Mouse (Mus musculus) heart, embryonic 14.5 days (tissue): ENCODE measurements around the gene Cbll1. TPM values are rescaled to one million over a fixed set of nuclear protein-coding genes. Genes with fewer than 3 reads are reported as not detected.

Experiments
- ATAC-seq: fragments of 200-750 bp; cut with Nextera tagmentation; 2 replicates; pipeline ENCODE4 v1.8.0; 2017; ENCODE audit warnings: low read depth, moderate TSS enrichment; ENCODE audit not compliant: insufficient number of reproducible peaks, insufficient read depth, low FRiP score
- H3K27ac ChIP-seq, 2 experiments: fragments of 200-500 bp in 1 of 2; fragments of 300-500 bp in 1 of 2; sonication (generic) in 1 of 2; replicated peaks in 1 of 2; 2 replicates each; pipeline ENCODE4 v1.5.1; 2012 to 2014; ENCODE audit warnings: low read depth in 2 of 2, low read length in 2 of 2, control low read depth in 1 of 2, mild to moderate bottlenecking in 1 of 2, mixed read lengths in 1 of 2; ENCODE audit not compliant: control insufficient read depth in 1 of 2, insufficient read depth in 1 of 2
- H3K27me3 ChIP-seq: fragments of 300-500 bp; sonication (generic); 2 replicates; pipeline ENCODE4 v1.6.1; 2014; ENCODE audit warnings: mild to moderate bottlenecking, low read length, control low read depth; ENCODE audit not compliant: control insufficient read depth, insufficient read depth
- H3K36me3 ChIP-seq: fragments of 300-500 bp; sonication (generic); 2 replicates; pipeline ENCODE4 v1.6.1; 2014; ENCODE audit warnings: mild to moderate bottlenecking, control low read depth, low read length, mixed read lengths; ENCODE audit not compliant: control insufficient read depth, insufficient read depth
- H3K4me1 ChIP-seq, 2 experiments: fragments of 200-500 bp in 1 of 2; fragments of 300-500 bp in 1 of 2; sonication (generic) in 1 of 2; 2 replicates each; pipeline ENCODE4 v1.6.1; 2012 to 2014; ENCODE audit warnings: low read length in 2 of 2, control low read depth in 1 of 2, mixed read lengths in 1 of 2; ENCODE audit not compliant: control insufficient read depth in 2 of 2, insufficient read depth in 2 of 2
- H3K4me2 ChIP-seq: fragments of 300-500 bp; sonication (generic); 2 replicates; pipeline ENCODE4 v1.6.1; 2014; ENCODE audit warnings: mild to moderate bottlenecking, low read length
- H3K4me3 ChIP-seq, 2 experiments: fragments of 200-500 bp in 1 of 2; fragments of 300-500 bp in 1 of 2; sonication (generic) in 1 of 2; 2 replicates each; pipeline ENCODE4 v1.5.1; 2012 to 2014; ENCODE audit warnings: low read length in 2 of 2, mild to moderate bottlenecking in 2 of 2, control low read depth in 1 of 2, low read depth in 1 of 2, moderate library complexity in 1 of 2; ENCODE audit not compliant: control insufficient read depth in 1 of 2, insufficient read depth in 1 of 2
- H3K9ac ChIP-seq: fragments of 300-500 bp; sonication (generic); 2 replicates; pipeline ENCODE4 v1.6.1; 2014; ENCODE audit warnings: mild to moderate bottlenecking, low read length
- H3K9me3 ChIP-seq: fragments of 300-500 bp; sonication (generic); 2 replicates; pipeline ENCODE4 v1.6.1; 2016; ENCODE audit warnings: low read length, control low read depth; ENCODE audit not compliant: control insufficient read depth
- WGBS: fragments of 180-500 bp; shearing (Covaris S2); extraction: QIAGEN DNeasy Blood & Tissue Kit; methylation state at CpG from one replicate; pipeline ENCODE4 v1.1.7; 2014; 5-methylcytosine and 5-hydroxymethylcytosine counted together
- polyA plus RNA-seq: library from polyadenylated mRNA; unstranded; fragments of >200 nt; fragmentation: Nextera tagmentation; extraction: Ambion mirVana; gene quantifications from 2 replicates; pipeline ENCODE4 v1.2.1, GENCODE M21; 2014

Cbll1 gene
- polyA plus RNA-seq, 1 experiment from 2014 or later = 10.8 TPM

DNA sequence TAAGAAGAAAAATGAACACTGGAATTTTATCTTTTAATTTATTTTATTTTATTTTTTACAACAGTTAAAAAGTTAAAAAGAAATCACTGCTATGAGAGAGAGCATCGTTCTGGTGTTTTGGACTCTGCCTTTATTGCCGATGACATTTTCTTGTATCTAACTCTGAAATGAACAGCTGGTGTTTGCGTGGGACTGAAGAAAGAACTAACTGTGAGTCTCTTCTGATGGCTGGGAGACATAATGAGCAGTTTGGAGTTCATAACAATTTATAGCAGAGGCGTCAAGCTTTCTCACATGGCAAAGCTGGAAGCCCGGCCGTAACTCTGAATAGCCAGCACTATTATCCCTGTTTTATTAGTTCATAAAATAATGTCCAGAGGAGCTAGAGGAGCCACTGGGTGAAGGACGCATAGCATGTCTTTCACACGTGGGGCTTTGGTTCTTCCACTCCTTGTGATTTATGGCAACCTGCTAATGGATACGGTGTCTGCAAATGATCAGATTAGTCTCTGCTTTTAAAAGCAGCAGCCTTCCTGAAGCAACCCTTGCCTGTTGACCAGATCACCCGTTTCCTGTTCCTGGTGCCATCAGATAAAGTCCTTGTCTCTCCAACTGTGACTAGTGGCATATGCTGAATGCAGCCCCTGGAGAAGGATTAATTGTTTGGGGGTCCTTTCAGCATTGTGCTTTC is 33.9 kb upstream of the Cbll1 start:
- Histone ChIP-seq H3K27me3 (no peaks in the 10 kb centered on the region), H3K36me3 (no peaks in the 10 kb centered on the region), H3K9ac (no peak overlapping the region), H3K9me3 (no peaks in the 10 kb centered on the region), H3K4me2 (no peak overlapping the region), H3K4me3 (no peak overlapping the region), H3K27ac (no peak overlapping the region), H3K4me1 (peaks cover 3 to 12% of the 10 kb centered on the region in 2 experiments)
- no peak for ATAC-seq
- 72% methylated on average over 10 of the region's 10 CpGs for WGBS

DNA sequence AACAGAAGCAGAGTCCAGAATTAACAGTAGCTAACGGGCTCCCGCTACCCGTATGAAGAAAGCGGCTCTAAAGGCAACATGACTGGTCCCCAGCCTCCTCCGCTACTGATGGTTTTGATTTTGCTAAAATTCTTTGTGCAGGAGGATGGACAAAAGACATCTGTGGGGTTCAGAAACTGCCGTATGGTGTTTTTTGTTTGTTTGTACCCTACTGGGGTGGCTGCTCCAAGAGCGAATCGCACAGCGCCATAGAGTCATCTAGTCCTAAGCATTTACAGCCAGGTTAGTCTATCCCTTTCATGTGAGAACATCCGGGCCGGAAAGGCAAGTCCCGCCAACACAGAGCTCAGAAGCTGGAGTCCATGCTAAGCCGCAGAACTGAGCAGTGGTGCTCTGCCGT is 32.6 kb upstream of the Cbll1 start:
- Histone ChIP-seq H3K36me3 (no peaks in the 10 kb centered on the region), H3K9me3 (no peaks in the 10 kb centered on the region), H3K4me1 (peaks cover 5 to 17% of the 10 kb centered on the region in 2 experiments), H3K27me3 (no peaks in the 10 kb centered on the region), H3K27ac (no peak overlapping the region), H3K4me2 (no peak overlapping the region), H3K9ac (no peak overlapping the region), H3K4me3 (no peak overlapping the region)
- no peak for ATAC-seq
- WGBS = 70% methylated on average over 14 of the region's 14 CpGs

DNA sequence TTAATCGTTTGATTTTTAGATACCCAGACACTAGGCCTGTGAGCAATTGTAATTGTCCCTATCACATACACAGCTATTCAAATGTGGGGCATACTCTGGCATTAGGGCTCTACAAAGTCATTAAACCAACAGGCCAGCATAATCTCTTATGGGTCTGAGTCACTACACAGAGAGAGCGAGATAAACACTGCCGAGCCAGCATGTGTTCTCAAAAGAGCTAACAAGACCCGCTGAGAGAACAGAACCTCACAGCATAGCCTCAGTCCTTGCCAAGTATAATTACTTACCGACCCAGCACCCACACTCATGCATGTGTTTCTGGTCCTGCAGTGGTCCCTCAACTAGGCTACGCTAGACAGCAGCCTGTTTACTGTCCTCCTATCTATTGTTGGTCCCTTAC is 28.0 kb upstream of the Cbll1 start:
- H3K4me1 ChIP-seq = peaks cover 9 to 18% of the 10 kb centered on the region in 2 experiments
- no peaks in the 10 kb centered on the region for H3K36me3 ChIP-seq
- H3K4me2 ChIP-seq = no peak overlapping the region
- peak overlapping the region; percentile 9 to 51; a peak in 1 of 4 replicates for H3K27ac ChIP-seq
- no peak overlapping the region for H3K4me3 ChIP-seq
- H3K27me3 ChIP-seq = no peaks in the 10 kb centered on the region
- ATAC-seq = peak; percentile 47; the same call in 1 of the 2 replicates
- 30% methylated on average over 6 of the region's 6 CpGs for WGBS
- no peaks in the 10 kb centered on the region for H3K9me3 ChIP-seq
- H3K9ac ChIP-seq = no peak overlapping the region

DNA sequence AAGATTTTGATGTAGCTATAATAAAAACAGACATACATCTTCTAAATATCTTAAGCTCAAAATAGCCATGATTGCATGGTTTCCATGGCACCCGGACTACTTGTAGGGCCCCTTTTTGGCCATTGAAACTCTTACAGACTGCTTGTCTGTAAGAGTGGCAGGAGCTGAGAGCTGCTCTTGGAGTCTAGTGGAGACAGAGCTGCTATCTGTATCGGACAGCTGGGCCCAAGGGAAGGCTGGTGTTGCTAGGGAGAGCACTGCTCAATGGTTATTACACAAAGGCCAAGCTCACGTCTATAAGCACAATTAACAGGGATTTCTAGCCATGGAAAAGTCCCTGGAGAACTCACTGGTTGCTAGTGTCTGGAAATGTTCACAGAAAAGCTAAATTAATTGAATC is 22.0 kb upstream of the Cbll1 start:
- Histone ChIP-seq H3K4me2 (no peak overlapping the region), H3K36me3 (no peaks in the 10 kb centered on the region), H3K9me3 (no peaks in the 10 kb centered on the region), H3K27me3 (no peaks in the 10 kb centered on the region), H3K4me3 (no peak overlapping the region), H3K27ac (0 out of 4 replicates have a peak overlapping the region, but pooled peaks have one; percentile 28 to 39), H3K9ac (no peak overlapping the region), H3K4me1 (peaks cover 14 to 24% of the 10 kb centered on the region in 2 experiments)
- WGBS = 32% methylated on average over 3 of the region's 3 CpGs
- no peak for ATAC-seq

DNA sequence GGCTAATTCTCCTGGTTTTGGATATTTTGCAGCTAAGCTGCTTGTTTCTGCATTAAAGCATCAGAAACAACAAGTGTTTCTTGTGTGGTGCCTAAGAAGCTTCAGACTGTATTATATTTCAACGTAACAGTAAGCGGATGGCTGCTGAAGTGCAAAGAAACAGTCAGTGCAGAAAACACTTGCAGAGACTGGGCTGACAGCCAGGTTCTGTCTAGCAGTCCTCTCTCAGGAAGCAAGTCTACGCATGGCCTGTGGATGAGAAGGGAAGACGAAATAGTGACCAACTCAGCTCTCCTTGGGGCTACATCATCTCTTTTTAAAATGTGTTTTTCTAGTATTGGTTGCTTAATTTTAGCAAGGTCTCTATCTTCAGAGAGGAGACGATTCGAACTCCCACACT is 20.7 kb upstream of the Cbll1 start:
- H3K36me3 ChIP-seq = no peaks in the 10 kb centered on the region
- peaks cover 10 to 22% of the 10 kb centered on the region in 2 experiments for H3K4me1 ChIP-seq
- H3K4me3 ChIP-seq = no peak overlapping the region
- no peaks in the 10 kb centered on the region for H3K27me3 ChIP-seq
- no peaks in the 10 kb centered on the region for H3K9me3 ChIP-seq
- ATAC-seq = no peak
- H3K9ac ChIP-seq = peak overlapping the region; percentile 13; the same call in 1 of the 2 replicates
- WGBS = 14% methylated on average over 6 of the region's 6 CpGs
- peak overlapping the region; percentile 27 to 33; a peak in 2 of 4 replicates for H3K27ac ChIP-seq
- H3K4me2 ChIP-seq = 0 out of 2 replicates have a peak overlapping the region, but pooled peaks have one; percentile 9

DNA sequence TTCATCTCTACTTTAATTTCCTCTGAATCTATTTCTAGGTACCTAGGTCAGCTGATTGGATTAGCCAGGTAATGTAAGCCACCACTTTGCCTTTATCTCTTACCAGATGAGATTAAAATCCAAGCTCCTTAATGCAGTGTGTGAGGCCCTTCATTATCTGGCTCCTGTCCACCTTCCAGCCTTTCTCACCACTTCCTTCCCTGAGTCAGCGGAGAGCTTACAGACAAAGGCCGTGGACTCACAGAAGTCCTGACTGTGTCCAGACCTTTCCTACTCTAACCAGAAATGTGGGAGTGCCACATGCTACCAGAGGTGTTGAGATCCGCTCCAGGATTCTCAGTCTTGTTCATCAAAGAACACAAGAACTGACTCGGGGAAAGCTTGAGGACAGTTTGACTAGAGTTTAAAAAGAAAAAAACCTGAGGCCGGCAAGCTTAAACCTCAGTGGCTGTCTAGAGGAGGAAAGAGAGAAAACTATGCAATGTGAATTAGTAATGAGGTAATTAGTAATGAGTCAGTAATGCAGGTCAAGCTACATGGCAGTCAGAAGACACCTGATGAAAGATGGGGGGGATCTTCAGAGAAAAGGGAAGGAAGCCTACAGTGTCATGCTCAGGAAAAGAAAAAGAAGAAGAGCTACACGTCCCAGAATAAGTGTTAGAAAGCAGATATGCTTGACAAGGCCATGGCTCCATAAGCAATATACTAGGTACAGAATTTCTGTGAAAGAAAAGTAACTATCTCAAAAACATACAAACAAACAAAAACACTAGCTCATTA is 14.5 kb upstream of the Cbll1 start:
- Histone ChIP-seq H3K27me3 (no peaks in the 10 kb centered on the region), H3K27ac (no peak overlapping the region), H3K36me3 (no peaks in the 10 kb centered on the region), H3K9ac (no peak overlapping the region), H3K4me2 (no peak overlapping the region), H3K4me3 (no peak overlapping the region), H3K4me1 (peaks cover 3 to 4% of the 10 kb centered on the region in 2 experiments; a peak in 2 of 4 replicates), H3K9me3 (no peaks in the 10 kb centered on the region)
- no peak for ATAC-seq
- 37% methylated on average over 6 of the region's 6 CpGs for WGBS

DNA sequence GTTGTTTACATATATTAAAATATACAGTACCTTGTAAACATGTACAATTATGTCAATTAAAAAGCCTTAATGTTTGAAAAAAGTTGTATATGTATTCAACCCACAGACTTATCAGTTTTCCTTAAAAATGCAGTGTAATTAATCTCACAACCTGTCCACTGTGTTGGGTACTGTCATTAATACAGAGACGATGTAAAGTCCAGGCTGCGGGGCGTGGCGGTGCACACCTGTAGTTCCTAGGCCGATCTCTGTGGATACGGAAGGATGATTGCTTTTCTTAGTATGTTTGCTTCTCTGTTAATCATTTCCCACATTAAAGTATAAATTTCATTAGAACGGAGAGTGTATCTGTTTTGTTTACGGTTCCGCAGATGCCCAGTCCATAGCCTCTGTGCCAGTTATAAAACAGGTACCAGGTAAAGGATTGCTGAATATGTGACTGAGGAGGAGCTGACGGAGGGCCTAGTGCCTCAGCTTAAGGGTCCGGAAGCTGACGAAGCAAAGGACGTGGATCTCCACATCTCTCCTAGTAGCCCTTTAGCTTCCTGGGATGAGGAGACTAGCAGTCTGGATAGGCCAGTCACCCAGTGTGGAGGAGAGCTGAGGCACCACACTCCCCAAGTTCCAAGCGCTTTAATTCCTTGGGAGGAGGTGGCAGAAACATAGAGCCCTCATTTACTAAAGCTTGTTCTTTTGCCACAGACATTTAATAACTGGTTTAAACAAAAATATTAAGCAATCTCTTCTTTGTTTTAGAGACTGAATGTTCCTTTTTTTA is 13.4 kb upstream of the Cbll1 start:
- H3K9me3 ChIP-seq = no peaks in the 10 kb centered on the region
- H3K27me3 ChIP-seq = no peaks in the 10 kb centered on the region
- ATAC-seq = no peak
- H3K4me2 ChIP-seq = no peak overlapping the region
- no peak overlapping the region for H3K4me3 ChIP-seq
- peaks cover 3 to 4% of the 10 kb centered on the region in 2 experiments; a peak in 2 of 4 replicates for H3K4me1 ChIP-seq
- no peak overlapping the region for H3K27ac ChIP-seq
- H3K36me3 ChIP-seq = no peaks in the 10 kb centered on the region
- no peak overlapping the region for H3K9ac ChIP-seq
- WGBS = 90% methylated on average over 14 of the region's 14 CpGs
